Mouse (Mus musculus) lung, postnatal 0 days (tissue): ENCODE results near the gene Trappc11. TPM values are rescaled to one million over a fixed set of nuclear protein-coding genes. Genes with fewer than 3 reads are reported as not detected.

ENCODE experiments used
- ATAC-seq: fragments of 200-750 bp; cut with Nextera tagmentation; 2 replicates; pipeline ENCODE4 v1.8.0; 2017; ENCODE audit warnings: moderate library complexity
- DNase-seq: peaks from one replicate; pipeline ENCODE4 v3.0.0-alpha.2; 2016; ENCODE audit warnings: low spot score
- H3K27ac ChIP-seq: fragments of 300-500 bp; sonication (generic); 2 replicates; pipeline ENCODE4 v1.5.1; 2014; ENCODE audit warnings: antibody characterized with exemption, mild to moderate bottlenecking, low read length, mixed read lengths
- H3K27me3 ChIP-seq: fragments of 300-500 bp; sonication (generic); replicated peaks from 2 replicates; pipeline ENCODE4 v1.6.1; 2014; ENCODE audit warnings: low read length, mixed read lengths; ENCODE audit not compliant: insufficient read depth
- H3K36me3 ChIP-seq: fragments of 300-500 bp; sonication (generic); 2 replicates; pipeline ENCODE4 v1.6.1; 2014; ENCODE audit warnings: low read length, mixed read lengths; ENCODE audit not compliant: insufficient read depth
- H3K4me1 ChIP-seq: fragments of 300-500 bp; sonication (generic); 2 replicates; pipeline ENCODE4 v1.6.1; 2014; ENCODE audit warnings: antibody characterized with exemption, low read depth, low read length, mixed read lengths; ENCODE audit not compliant: insufficient read depth
- H3K4me2 ChIP-seq: fragments of 300-500 bp; sonication (generic); replicated peaks from 2 replicates; pipeline ENCODE4 v1.6.1; 2014; ENCODE audit warnings: low read depth, mild to moderate bottlenecking, low read length, moderate library complexity, mixed read lengths
- H3K4me3 ChIP-seq: fragments of 300-500 bp; sonication (generic); 2 replicates; pipeline ENCODE4 v1.5.1; 2014; ENCODE audit warnings: low read depth, low read length
- H3K9ac ChIP-seq: fragments of 300-500 bp; sonication (generic); replicated peaks from 2 replicates; pipeline ENCODE4 v1.6.1; 2014; ENCODE audit warnings: low read depth, mild to moderate bottlenecking
- H3K9me3 ChIP-seq: fragments of 300-500 bp; sonication (generic); 2 replicates; pipeline ENCODE4 v1.6.1; 2016; ENCODE audit warnings: low read length, mixed read lengths
- CTCF ChIP-seq: IDR thresholded peaks from 2 replicates; pipeline ENCODE4 v1.5.1; 2016; ENCODE audit warnings: antibody characterized with exemption, mild to moderate bottlenecking
- EP300 ChIP-seq: IDR thresholded peaks from 2 replicates; pipeline ENCODE4 v1.6.1; 2016; ENCODE audit warnings: antibody characterized with exemption, mild to moderate bottlenecking, control low read depth
- WGBS: fragments of 180-500 bp; shearing (Covaris S2); extraction: QIAGEN DNeasy Blood & Tissue Kit; methylation state at CpG from one replicate; pipeline ENCODE4 v1.1.7; 2014; 5-methylcytosine and 5-hydroxymethylcytosine counted together
- polyA plus RNA-seq: library from polyadenylated mRNA; unstranded; fragments of >200 nt; fragmentation: Nextera tagmentation; extraction: Ambion mirVana; gene quantifications from 2 replicates; pipeline ENCODE4 v1.2.1, GENCODE M21; 2015

Gene Trappc11
- polyA plus RNA-seq, 1 experiment from 2014 or later = 17.8 TPM

DNA sequence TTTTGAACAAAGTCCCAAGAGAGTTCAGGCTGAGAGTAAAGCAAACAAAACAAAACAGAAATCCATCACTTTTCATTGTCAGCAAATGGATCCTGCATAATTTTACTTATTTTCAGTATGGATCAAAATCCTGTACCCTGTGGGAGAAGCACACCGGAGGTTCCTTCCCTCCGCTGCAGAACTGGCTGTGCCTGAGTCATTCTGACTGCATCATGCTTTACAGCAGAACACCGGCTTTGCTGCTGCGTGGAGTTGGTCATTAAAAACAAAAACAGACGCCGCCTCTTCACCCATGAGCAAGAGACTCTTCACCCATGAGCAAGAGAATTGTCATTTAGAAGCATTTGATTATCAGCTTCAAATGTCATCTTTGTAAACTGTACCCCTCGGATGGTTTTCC lies 27.5 kb upstream of the Trappc11 start:
- H3K4me2 ChIP-seq = no peak overlapping the region
- no peaks in the 10 kb centered on the region for H3K9me3 ChIP-seq
- DNase-seq = no peak
- no peak overlapping the region for H3K4me3 ChIP-seq
- no peak overlapping the region for H3K9ac ChIP-seq
- ATAC-seq = no peak
- 79% methylated on average over 7 of the region's 7 CpGs for WGBS
- H3K4me1 ChIP-seq = no peaks in the 10 kb centered on the region
- H3K36me3 ChIP-seq = no peaks in the 10 kb centered on the region
- TF ChIP-seq EP300 (no peak), CTCF (no peak)
- no peaks in the 10 kb centered on the region for H3K27me3 ChIP-seq
- no peak overlapping the region for H3K27ac ChIP-seq

DNA sequence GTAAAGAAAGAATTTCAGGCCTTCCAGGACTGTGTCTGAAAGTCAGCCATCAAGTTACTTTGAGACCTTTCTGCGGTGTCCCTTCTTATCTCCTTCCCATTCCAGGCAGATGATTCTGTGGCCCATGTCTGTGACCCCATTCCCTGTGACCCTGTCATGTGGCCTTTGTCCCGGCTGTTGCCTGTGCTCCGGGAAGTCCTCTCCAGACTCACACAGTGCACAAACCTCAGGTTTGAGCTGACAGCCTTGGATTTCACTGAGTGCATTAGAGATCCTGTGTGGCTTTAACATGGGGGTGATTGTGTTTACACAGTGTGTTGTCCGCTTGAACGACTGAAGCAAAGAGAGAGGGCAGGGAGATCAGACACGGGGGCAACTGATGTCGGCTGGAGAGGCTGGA lies 25.0 kb upstream of the Trappc11 start:
- DNase-seq (no peak), ATAC-seq (no peak)
- H3K4me1 ChIP-seq = no peaks in the 10 kb centered on the region
- 26% methylated on average over 7 of the region's 7 CpGs for WGBS
- H3K4me2 ChIP-seq = no peak overlapping the region
- H3K36me3 ChIP-seq = no peaks in the 10 kb centered on the region
- H3K9ac ChIP-seq = no peak overlapping the region
- TF ChIP-seq EP300 (no peak), CTCF (no peak)
- H3K27me3 ChIP-seq = no peaks in the 10 kb centered on the region
- H3K9me3 ChIP-seq = no peaks in the 10 kb centered on the region
- no peak overlapping the region for H3K27ac ChIP-seq
- no peak overlapping the region for H3K4me3 ChIP-seq

DNA sequence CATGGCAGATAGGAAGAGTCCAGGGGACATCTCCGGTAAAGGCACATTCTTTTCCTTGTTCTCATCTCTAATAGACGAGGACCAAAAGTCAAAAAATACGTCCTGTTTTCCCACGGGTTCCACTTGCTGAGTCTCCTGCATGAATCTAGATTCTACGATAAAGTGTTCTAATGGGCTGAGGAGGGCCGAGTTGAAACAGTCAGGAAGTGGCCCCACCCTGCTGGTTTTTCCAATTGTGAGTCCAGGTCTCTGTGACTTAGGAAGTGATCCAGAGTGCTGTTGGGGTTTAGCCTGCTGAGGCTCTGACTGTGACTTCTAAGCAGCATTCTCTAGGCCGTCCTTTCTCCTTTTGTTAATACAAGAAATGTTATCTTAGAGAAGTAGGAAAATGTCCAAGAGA lies 23.2 kb upstream of the Trappc11 start:
- H3K27me3 ChIP-seq = no peaks in the 10 kb centered on the region
- no peaks in the 10 kb centered on the region for H3K36me3 ChIP-seq
- no peak overlapping the region for H3K4me3 ChIP-seq
- H3K9me3 ChIP-seq = no peaks in the 10 kb centered on the region
- DNase-seq (no peak), ATAC-seq (0 out of 2 replicates have a peak, but pooled peaks have one; percentile 38)
- 71% methylated on average over 7 of the region's 7 CpGs for whole genome bisulfite sequencing
- no peaks in the 10 kb centered on the region for H3K4me1 ChIP-seq
- no peak overlapping the region for H3K27ac ChIP-seq
- H3K9ac ChIP-seq = no peak overlapping the region
- no peak overlapping the region for H3K4me2 ChIP-seq
- TF ChIP-seq EP300 = no peak
- TF ChIP-seq CTCF = no peak

DNA sequence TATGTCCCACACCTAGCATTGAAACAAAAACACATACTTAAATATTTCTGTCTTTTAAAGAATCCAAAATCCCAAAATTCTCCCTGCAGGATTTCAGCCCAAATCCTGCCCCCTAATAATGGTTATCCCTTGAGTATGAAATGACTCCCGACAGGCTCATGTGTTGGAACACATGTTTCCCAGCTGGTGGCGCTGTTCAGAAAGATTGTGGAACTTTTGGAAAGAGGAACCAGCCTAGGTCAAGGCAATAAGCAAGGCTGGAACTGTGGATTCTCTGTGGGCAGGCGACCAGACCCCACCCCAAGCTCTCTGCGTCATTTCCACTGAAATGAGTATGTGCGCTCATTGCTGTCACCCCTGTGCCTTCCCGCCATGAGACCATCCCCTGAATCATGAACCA lies 20.3 kb upstream of the Trappc11 start:
- Histone ChIP-seq H3K36me3 (peaks cover 8% of the 10 kb centered on the region; the same call in 1 of the 2 replicates), H3K4me2 (no peak overlapping the region), H3K9me3 (no peaks in the 10 kb centered on the region), H3K9ac (no peak overlapping the region), H3K4me1 (no peaks in the 10 kb centered on the region), H3K27ac (no peak overlapping the region), H3K4me3 (no peak overlapping the region), H3K27me3 (no peaks in the 10 kb centered on the region)
- 84% methylated on average over 6 of the region's 6 CpGs for WGBS
- DNase-seq (peak; percentile 33), ATAC-seq (no peak)
- TF ChIP-seq CTCF (peak; percentile 58), EP300 (no peak)

DNA sequence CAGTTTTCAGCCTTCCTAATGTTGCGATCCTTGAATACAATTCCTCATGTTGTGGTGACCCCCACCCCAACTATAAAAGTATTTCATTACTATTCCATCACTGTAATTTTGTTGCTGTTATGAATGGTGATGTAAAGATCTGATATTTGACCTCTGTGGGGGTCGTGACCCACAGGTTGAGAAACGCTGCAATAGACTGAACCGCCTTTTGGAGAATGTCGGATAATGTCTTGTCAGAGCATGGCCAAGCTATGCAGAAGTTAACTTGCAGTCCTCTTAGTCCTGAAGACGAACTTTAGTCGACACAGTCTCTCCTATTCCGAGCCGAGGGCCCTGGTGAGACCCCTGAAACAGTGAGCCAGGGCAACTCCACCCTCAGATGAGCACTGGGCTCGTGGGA lies 13.8 kb upstream of the Trappc11 start:
- DNase-seq (no peak), ATAC-seq (no peak)
- Histone ChIP-seq H3K9me3 (no peaks in the 10 kb centered on the region), H3K27me3 (no peaks in the 10 kb centered on the region), H3K36me3 (peaks cover 31% of the 10 kb centered on the region), H3K9ac (no peak overlapping the region), H3K4me2 (no peak overlapping the region), H3K4me1 (no peaks in the 10 kb centered on the region), H3K4me3 (no peak overlapping the region), H3K27ac (no peak overlapping the region)
- 97% methylated on average over 10 of the region's 10 CpGs for WGBS
- TF ChIP-seq EP300 = no peak

DNA sequence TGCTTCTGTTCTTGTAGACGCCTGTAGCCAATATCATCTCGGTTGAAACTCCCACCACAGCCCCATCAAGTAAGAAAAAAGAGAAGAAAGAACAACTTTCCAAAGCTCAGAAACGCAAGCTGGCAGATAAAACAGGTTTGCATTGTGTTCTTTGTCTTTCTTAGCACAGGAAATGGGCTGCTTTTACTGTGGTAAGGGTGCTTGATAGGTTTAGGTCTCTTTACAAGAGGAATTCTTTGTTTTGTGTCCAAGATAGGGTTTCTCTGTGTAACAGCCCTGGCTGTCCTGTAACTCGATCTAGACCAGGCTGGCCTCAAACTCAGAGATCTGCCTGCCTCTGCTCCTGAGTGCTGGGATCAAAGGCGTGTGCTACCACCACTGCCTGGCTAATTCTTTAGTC lies 10.8 kb upstream of the Trappc11 start:
- Histone ChIP-seq H3K9me3 (no peaks in the 10 kb centered on the region), H3K9ac (no peak overlapping the region), H3K4me2 (no peak overlapping the region), H3K27ac (no peak overlapping the region), H3K27me3 (no peaks in the 10 kb centered on the region), H3K4me1 (no peaks in the 10 kb centered on the region), H3K36me3 (peaks cover 28% of the 10 kb centered on the region), H3K4me3 (no peak overlapping the region)
- WGBS = 91% methylated on average over 5 of the region's 5 CpGs
- DNase-seq (no peak), ATAC-seq (no peak)
- TF ChIP-seq EP300 (no peak), CTCF (no peak)

DNA sequence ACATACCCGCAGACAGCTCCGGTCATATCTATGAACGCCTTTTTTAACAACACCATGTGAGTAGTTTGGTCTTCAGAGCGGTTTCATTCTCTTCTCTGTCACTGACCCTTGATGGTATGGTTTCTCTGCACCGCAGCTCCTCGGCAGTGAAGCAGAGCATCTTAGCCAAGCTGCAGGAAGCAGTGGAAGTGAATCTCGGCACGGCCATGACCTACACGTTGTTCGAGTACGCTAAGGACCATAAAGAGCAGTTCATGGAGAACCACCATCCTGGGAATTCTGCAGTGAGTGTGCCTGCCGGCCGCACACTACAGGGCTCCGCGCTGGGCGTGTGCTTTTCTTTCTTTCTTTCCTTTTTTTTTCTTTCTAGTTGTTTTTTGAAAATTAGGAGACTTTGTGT lies 9.5 kb upstream of the Trappc11 start:
- H3K9ac ChIP-seq = no peak overlapping the region
- TF ChIP-seq EP300 (no peak), CTCF (no peak)
- no peaks in the 10 kb centered on the region for H3K27me3 ChIP-seq
- WGBS = 96% methylated on average over 16 of the region's 16 CpGs
- H3K36me3 ChIP-seq = peaks cover 16% of the 10 kb centered on the region
- ATAC-seq (no peak), DNase-seq (no peak)
- H3K4me1 ChIP-seq = no peaks in the 10 kb centered on the region
- H3K27ac ChIP-seq = no peak overlapping the region
- H3K4me2 ChIP-seq = no peak overlapping the region
- H3K4me3 ChIP-seq = no peak overlapping the region
- no peaks in the 10 kb centered on the region for H3K9me3 ChIP-seq
